Mouse (Mus musculus): ENCODE data around the gene Endog.

The Endog gene

GRCm38 (mm10) chr2:30212169-30212545 is 40.9 kb downstream of the Endog start:
- DNase-seq = no peak

GRCm38 (mm10) chr2:30212951-30213350 is 41.7 kb downstream of the Endog start:
- no peak for DNase-seq

GRCm38 (mm10) chr2:30214745-30215144 is 43.5 kb downstream of the Endog start:
- DNase-seq = no peak

- no peak for DNase-seq
Observed at GRCm38 (mm10) chr2:30215493-30215892, 44.2 kb downstream of the Endog start.

GRCm38 (mm10) chr2:30216293-30216692 is 45.0 kb downstream of the Endog start:
- no peak for DNase-seq
